Mouse (Mus musculus) embryonic fibroblast, embryonic 13.5 days (primary cell): Measurements from ENCODE around the gene Zdhhc12.

Experiments used
- CTCF ChIP-seq: IDR thresholded peaks from 2 replicates; pipeline ENCODE4 v1.5.1; 2011; ENCODE audit warnings: mild to moderate bottlenecking, control low read depth, low read length, moderate library complexity, borderline replicate concordance; ENCODE audit not compliant: insufficient read depth
- POLR2A ChIP-seq: IDR thresholded peaks from 2 replicates; pipeline ENCODE4 v1.6.1; 2011; ENCODE audit warnings: low read depth, mild to moderate bottlenecking, control low read depth, low read length, moderate library complexity

DNA sequence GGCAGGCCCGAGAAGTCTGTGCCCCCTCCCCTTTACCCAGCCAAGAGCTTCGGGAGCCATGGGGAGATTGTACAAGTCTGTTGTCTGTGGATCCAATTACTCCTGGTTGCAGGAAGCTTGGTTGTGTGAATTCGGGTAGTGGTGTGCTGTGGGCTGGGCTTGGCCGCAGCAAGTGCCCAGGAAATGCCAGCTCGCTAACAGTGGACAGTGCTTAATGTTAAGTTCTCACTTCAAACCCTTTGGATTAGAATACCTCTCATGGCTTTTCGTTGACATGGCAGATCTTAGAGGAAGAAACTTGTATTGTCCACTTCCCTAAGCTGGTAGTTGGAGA is 40.9 kb upstream of the Zdhhc12 start:
- TF ChIP-seq CTCF (no peak), POLR2A (no peak)
